Mouse (Mus musculus) brain, embryonic 14.5 days (tissue): ENCODE results near the gene Egfl8. TPM values are rescaled to one million over a fixed set of nuclear protein-coding genes. Genes with fewer than 3 reads are reported as not detected.

Source experiments
- DNase-seq: peaks from one replicate; pipeline ENCODE4 v3.0.0-alpha.2; 2011; ENCODE audit warnings: low read depth
- CTCF ChIP-seq: fragments of 200-500 bp; IDR thresholded peaks from 2 replicates; pipeline ENCODE4 v1.5.1; 2012; ENCODE audit warnings: inconsistent platforms, mild to moderate bottlenecking, moderate library complexity, borderline replicate concordance; ENCODE audit not compliant: insufficient read depth, insufficient read length; ENCODE audit errors: extremely low read depth
- POLR2A ChIP-seq: fragments of 200-500 bp; IDR thresholded peaks from 2 replicates; pipeline ENCODE4 v1.6.1; 2012; ENCODE audit warnings: mild to moderate bottlenecking, inconsistent platforms, borderline replicate concordance; ENCODE audit not compliant: poor library complexity, insufficient read depth, insufficient read length, severe bottlenecking; ENCODE audit errors: extremely low read depth
- polyA plus RNA-seq: library from polyadenylated mRNA; depleted of rRNA; stranded (reverse); fragments of >200 nt; gene quantifications from 2 replicates; pipeline ENCODE4 v1.2.3, GENCODE M21; 2012

Egfl8 gene
- polyA plus RNA-seq, 1 experiment: 10.3 TPM

GRCm38 (mm10) chr17:34591029-34591993, 24.5 kb downstream of the Egfl8 start, which contains the start of gene Pbx2:
Gene Pbx2 (plus strand): TSS chr17:34591266.
- DNase-seq: peak; percentile 88
- TF ChIP-seq POLR2A (no peak), CTCF (no peak)

GRCm38 (mm10) chr17:34590154-34590987, 25.4 kb downstream of the Egfl8 start:
- no peak for DNase-seq
- TF ChIP-seq CTCF: no peak
- TF ChIP-seq POLR2A: no peak

GRCm38 (mm10) chr17:34589681-34590101, 26.1 kb downstream of the Egfl8 start, which contains the start of gene Gpsm3:
Gene Gpsm3 (plus strand): TSS chr17:34589806.
- no peak for TF ChIP-seq CTCF
- TF ChIP-seq POLR2A: no peak
- no peak for DNase-seq

GRCm38 (mm10) chr17:34589206-34589605, 26.6 kb downstream of the Egfl8 start:
- no peak for DNase-seq

GRCm38 (mm10) chr17:34588767-34589166, 27.0 kb downstream of the Egfl8 start:
- no peak for DNase-seq
- no peak for TF ChIP-seq POLR2A

More at GRCm38 (mm10) chr17:34589206-34589605, 26.6 kb downstream of the Egfl8 start:
- no peak for TF ChIP-seq CTCF

- no peak for TF ChIP-seq CTCF
- TF ChIP-seq POLR2A: no peak
- no peak for DNase-seq
Observed at GRCm38 (mm10) chr17:34587814-34588213, 28.0 kb downstream of the Egfl8 start.

GRCm38 (mm10) chr17:34587423-34587811, 28.4 kb downstream of the Egfl8 start:
- DNase-seq: peak; percentile 98
- TF ChIP-seq CTCF (no peak), POLR2A (peak; percentile 88)

GRCm38 (mm10) chr17:34586796-34587422, 28.9 kb downstream of the Egfl8 start:
- TF ChIP-seq POLR2A (no peak), CTCF (no peak)
- DNase-seq: peak; percentile 97

GRCm38 (mm10) chr17:34585877-34586771, 29.6 kb downstream of the Egfl8 start:
- TF ChIP-seq CTCF: no peak
- DNase-seq: peak; percentile 64

GRCm38 (mm10) chr17:34585121-34585520, 30.6 kb downstream of the Egfl8 start:
- DNase-seq: no peak
- TF ChIP-seq POLR2A (no peak), CTCF (no peak)
